Mouse (Mus musculus) hindbrain, embryonic 16.5 days (tissue): ENCODE measurements around the gene Olfr452. TPM values are rescaled to one million over a fixed set of nuclear protein-coding genes. Genes with fewer than 3 reads are reported as not detected.

Source experiments
- ATAC-seq: fragments of 200-750 bp; cut with Nextera tagmentation; 2 replicates; pipeline ENCODE4 v1.8.0; 2017; ENCODE audit warnings: moderate TSS enrichment, moderate library complexity
- H3K27ac ChIP-seq: fragments of 300-500 bp; sonication (generic); 2 replicates; pipeline ENCODE4 v1.5.1; 2014; ENCODE audit warnings: low read depth, mild to moderate bottlenecking, control low read depth, low read length, moderate library complexity
- H3K27me3 ChIP-seq: fragments of 300-500 bp; sonication (generic); replicated peaks from 2 replicates; pipeline ENCODE4 v1.6.1; 2014; ENCODE audit warnings: low read length; ENCODE audit not compliant: control insufficient read depth, insufficient read depth
- H3K36me3 ChIP-seq: fragments of 300-500 bp; sonication (generic); 2 replicates; pipeline ENCODE4 v1.6.1; 2014; ENCODE audit warnings: mild to moderate bottlenecking, low read length, moderate library complexity, mixed read lengths; ENCODE audit not compliant: control insufficient read depth, insufficient read depth
- H3K4me1 ChIP-seq: fragments of 300-500 bp; sonication (generic); 2 replicates; pipeline ENCODE4 v1.6.1; 2014; ENCODE audit warnings: low read depth, low read length; ENCODE audit not compliant: control insufficient read depth, insufficient read depth
- H3K4me2 ChIP-seq: fragments of 300-500 bp; sonication (generic); 2 replicates; pipeline ENCODE4 v1.6.1; 2014; ENCODE audit warnings: mild to moderate bottlenecking, low read length, control low read depth, moderate library complexity
- H3K4me3 ChIP-seq: fragments of 300-500 bp; sonication (generic); 2 replicates; pipeline ENCODE4 v1.5.1; 2014; ENCODE audit warnings: mild to moderate bottlenecking, low read length, control low read depth, moderate library complexity
- H3K9ac ChIP-seq: fragments of 300-500 bp; sonication (generic); 2 replicates; pipeline ENCODE4 v1.6.1; 2014; ENCODE audit warnings: low read depth, mild to moderate bottlenecking, control low read depth, low read length, moderate library complexity
- H3K9me3 ChIP-seq: fragments of 300-500 bp; sonication (generic); 2 replicates; pipeline ENCODE4 v1.6.1; 2014; ENCODE audit warnings: mild to moderate bottlenecking, low read length, moderate library complexity; ENCODE audit not compliant: control insufficient read depth
- WGBS: fragments of 180-500 bp; shearing (Covaris S2); extraction: QIAGEN DNeasy Blood & Tissue Kit; methylation state at CpG from one replicate; pipeline ENCODE4 v1.1.7; 2014; 5-methylcytosine and 5-hydroxymethylcytosine counted together
- polyA plus RNA-seq: library from polyadenylated mRNA; unstranded; fragments of >200 nt; fragmentation: Nextera tagmentation; extraction: Ambion mirVana; gene quantifications from 2 replicates; pipeline ENCODE4 v1.2.1, GENCODE M21; 2015

Olfr452 gene
- polyA plus RNA-seq, 1 experiment from 2014 or later = not detected

DNA sequence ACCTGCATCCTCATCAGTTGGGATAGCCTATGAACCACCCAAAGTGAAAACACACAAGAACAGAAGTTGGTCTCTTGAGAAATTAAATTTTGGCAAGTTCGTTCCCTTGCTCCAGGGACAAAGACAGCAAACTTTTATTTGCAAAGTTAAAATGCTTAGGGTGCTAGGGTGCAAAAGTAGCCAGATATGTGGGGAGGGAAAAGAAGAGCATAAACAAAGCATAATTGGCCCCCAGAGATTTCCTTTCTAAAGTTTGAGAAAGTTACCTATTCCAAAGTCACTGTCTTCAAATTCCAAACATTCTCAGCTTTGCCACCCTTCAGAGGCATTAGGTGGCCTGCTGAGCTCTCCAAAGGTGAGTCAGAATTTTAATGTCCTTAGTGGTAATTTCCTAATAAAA lies 26.7 kb downstream of the Olfr452 start, which contains the start of gene Olfr450:
Olfr450 (plus strand) TSS at position 301 of the 400 bp plus-strand sequence.
- ATAC-seq = no peak
- H3K9me3 ChIP-seq = no peaks in the 10 kb centered on the region
- H3K27me3 ChIP-seq = no peaks in the 10 kb centered on the region
- no peaks in the 10 kb centered on the region for H3K4me1 ChIP-seq
- H3K4me3 ChIP-seq = no peak within 1 kb of the TSS
- WGBS = 92% methylated on average over 1 of the region's 1 CpGs
- no peak within 1 kb of the TSS for H3K9ac ChIP-seq
- no peak within 1 kb of the TSS for H3K4me2 ChIP-seq
- no peaks in the 10 kb centered on the region for H3K36me3 ChIP-seq
- H3K27ac ChIP-seq = no peak within 1 kb of the TSS

- Histone ChIP-seq H3K9ac (no peak within 1 kb of the TSS), H3K4me2 (no peak within 1 kb of the TSS), H3K9me3 (no peaks in the 10 kb centered on the region), H3K36me3 (no peaks in the 10 kb centered on the region), H3K27ac (no peak within 1 kb of the TSS), H3K4me3 (no peak within 1 kb of the TSS), H3K4me1 (no peaks in the 10 kb centered on the region), H3K27me3 (no peaks in the 10 kb centered on the region)
- ATAC-seq = no peak
These were observed 49.2 kb downstream of the Olfr452 start, which contains the start of gene Olfr449 for GRCm38 (mm10) chr6:42834084-42834483. TSS of gene Olfr449 (plus strand) at chr6:42834384.

Other genes starting within 250 kb of the Olfr452 start
- gene Olfr455, start 237.5 kb upstream of the Olfr452 start, polyA plus RNA-seq = not detected in 2 replicates
- not detected in 2 replicates for gene Tcaf3, start 187.4 kb upstream of the Olfr452 start, polyA plus RNA-seq
- 2.2 and 2.6 TPM in 2 replicates for gene Tcaf2, start 139.8 kb upstream of the Olfr452 start, polyA plus RNA-seq
- gene Tcaf1, start 75.0 kb upstream of the Olfr452 start, polyA plus RNA-seq = 214 and 216 TPM in 2 replicates
- not detected in 2 replicates for gene Olfr453, start 45.7 kb upstream of the Olfr452 start, polyA plus RNA-seq
- not detected in 2 replicates for gene Olfr38, start 28.7 kb upstream of the Olfr452 start, polyA plus RNA-seq
- gene Olfr450, start 26.8 kb downstream of the Olfr452 start, polyA plus RNA-seq = not detected in 2 replicates
- not detected in 2 replicates for gene Olfr449, start 49.3 kb downstream of the Olfr452 start, polyA plus RNA-seq
- not detected in 2 replicates for gene Olfr448, start 105.3 kb downstream of the Olfr452 start, polyA plus RNA-seq
- gene Olfr447, start 123.8 kb downstream of the Olfr452 start, polyA plus RNA-seq = not detected in 2 replicates
- not detected in 2 replicates for gene Olfr446, start 136.3 kb downstream of the Olfr452 start, polyA plus RNA-seq
- not detected in 2 replicates for gene Olfr444, start 164.0 kb downstream of the Olfr452 start, polyA plus RNA-seq